Mouse (Mus musculus): ENCODE results near the gene Iqschfp. TPM values are rescaled to one million over a fixed set of nuclear protein-coding genes. Genes with fewer than 3 reads are reported as not detected.

The Iqschfp gene
- polyA plus RNA-seq, 1 experiment: not detected

- Histone ChIP-seq H3K4me3 (replicated peaks; ENCODE audit: control insufficient read depth, low read depth, low read length) (no peak overlapping the region), H3K27ac (ENCODE audit: control insufficient read depth, insufficient read depth, low read depth, low read length, poor library complexity) (no peak overlapping the region), H3K4me1 (ENCODE audit: control insufficient read depth, insufficient read depth, low read length) (peaks cover 2% of the 10 kb centered on the region; the same call in 1 of the 2 replicates)
- 75% methylated on average over 3 of the region's 3 CpGs for WGBS
- no peak for TF ChIP-seq CTCF (IDR thresholded peaks at IDR 0.05; ENCODE audit: control insufficient read depth, insufficient read depth, low read length)
Measured at GRCm38 (mm10) chr3:68504838-68505237, 612.8 kb downstream of the Iqschfp start.

DNA sequence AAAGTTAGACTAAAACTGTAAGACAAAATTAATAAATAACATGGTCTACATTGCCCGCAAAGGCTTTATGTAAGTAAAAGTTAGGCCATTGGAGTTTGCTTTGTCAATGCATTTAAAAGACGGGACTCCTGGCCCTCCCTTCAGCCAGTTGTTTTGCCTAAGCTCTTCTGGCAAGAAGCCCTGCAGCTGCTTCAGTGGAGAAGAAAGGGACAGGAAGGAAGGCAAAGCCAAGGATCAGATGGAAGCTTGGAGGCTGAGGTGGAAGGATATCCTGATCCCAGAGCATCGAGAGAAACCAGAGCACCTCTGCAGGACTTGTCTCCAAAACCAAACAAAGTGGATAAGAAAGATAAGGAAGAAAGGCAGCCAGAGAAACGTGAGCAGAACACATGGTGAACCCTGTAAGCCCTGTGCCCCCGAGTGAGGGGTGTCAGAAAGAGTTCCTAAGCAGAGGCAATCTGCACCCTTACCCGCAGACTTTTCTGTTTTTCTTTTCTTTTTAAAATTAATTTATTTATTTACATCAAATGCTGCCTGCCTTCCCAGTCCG is 614.8 kb downstream of the Iqschfp start:
- Histone ChIP-seq H3K27ac (ENCODE audit: control insufficient read depth, insufficient read depth, low read depth, low read length, poor library complexity) (no peak overlapping the region), H3K4me3 (replicated peaks; ENCODE audit: control insufficient read depth, low read depth, low read length) (no peak overlapping the region), H3K4me1 (ENCODE audit: control insufficient read depth, insufficient read depth, low read length) (peaks cover 2% of the 10 kb centered on the region; the same call in 1 of the 2 replicates)
- WGBS: 61% methylated on average over 7 of the region's 7 CpGs
- no peak for TF ChIP-seq CTCF (IDR thresholded peaks at IDR 0.05; ENCODE audit: control insufficient read depth, insufficient read depth, low read length)
- no peak for TF ChIP-seq POLR2A (IDR thresholded peaks at IDR 0.05; ENCODE audit: borderline replicate concordance, control insufficient read depth, low read depth, low read length)

DNA sequence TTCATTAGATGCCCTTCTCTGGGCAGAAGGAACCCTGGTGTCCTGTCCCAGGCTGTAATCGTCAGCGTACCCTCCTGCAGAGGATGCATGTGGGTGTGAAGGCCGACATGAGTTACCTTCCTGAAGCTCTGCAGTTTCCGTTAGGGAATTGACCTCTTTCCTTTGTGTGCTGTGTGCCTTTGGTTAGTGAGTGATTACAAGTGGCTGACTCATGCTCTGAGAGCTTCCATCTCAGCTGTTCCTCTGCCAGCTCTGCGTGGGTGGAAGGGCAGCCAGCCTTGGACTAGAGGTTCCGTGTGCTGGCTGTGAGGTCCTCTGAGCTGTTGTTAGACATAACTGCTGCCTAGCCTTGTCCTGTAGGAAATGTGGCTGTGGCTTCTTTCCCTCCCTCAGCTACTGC is 616.6 kb downstream of the Iqschfp start:
- WGBS: 8% methylated on average over 6 of the region's 6 CpGs
- Histone ChIP-seq H3K27ac (ENCODE audit: control insufficient read depth, insufficient read depth, low read depth, low read length, poor library complexity) (no peak overlapping the region), H3K4me3 (replicated peaks; ENCODE audit: control insufficient read depth, low read depth, low read length) (no peak overlapping the region), H3K4me1 (ENCODE audit: control insufficient read depth, insufficient read depth, low read length) (peaks cover 2% of the 10 kb centered on the region; the same call in 1 of the 2 replicates)
- TF ChIP-seq POLR2A (IDR thresholded peaks at IDR 0.05; ENCODE audit: borderline replicate concordance, control insufficient read depth, low read depth, low read length) (no peak), CTCF (IDR thresholded peaks at IDR 0.05; ENCODE audit: control insufficient read depth, insufficient read depth, low read length) (no peak)

DNA sequence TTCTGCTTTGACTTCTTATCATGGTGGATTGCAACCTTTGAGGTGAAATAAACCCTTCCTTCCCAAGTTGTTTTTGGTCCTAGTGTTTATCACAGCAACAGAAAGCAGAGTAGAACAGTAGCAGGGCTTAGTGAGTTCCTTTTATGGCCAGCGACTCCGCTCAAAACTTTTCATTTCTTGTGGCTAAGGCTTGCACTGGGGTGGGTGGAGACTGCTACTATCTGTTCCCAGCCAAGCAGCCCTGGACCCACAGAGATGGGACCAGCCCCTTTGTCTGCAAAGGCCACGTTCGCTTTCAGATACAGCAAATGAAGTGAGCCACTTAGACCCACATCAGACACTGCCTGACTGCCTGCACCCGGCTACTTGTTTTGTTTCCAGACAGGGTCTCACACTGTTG is 618.8 kb downstream of the Iqschfp start:
- Histone ChIP-seq H3K27ac (ENCODE audit: control insufficient read depth, insufficient read depth, low read depth, low read length, poor library complexity) (no peak overlapping the region; the same call in 1 of the 2 replicates), H3K4me1 (ENCODE audit: control insufficient read depth, insufficient read depth, low read length) (peaks cover 2% of the 10 kb centered on the region; the same call in 1 of the 2 replicates), H3K4me3 (replicated peaks; ENCODE audit: control insufficient read depth, low read depth, low read length) (no peak overlapping the region)
- 35% methylated on average over 5 of the region's 5 CpGs for WGBS
- TF ChIP-seq CTCF (IDR thresholded peaks at IDR 0.05; ENCODE audit: control insufficient read depth, insufficient read depth, low read length): no peak
- no peak for TF ChIP-seq POLR2A (IDR thresholded peaks at IDR 0.05; ENCODE audit: borderline replicate concordance, control insufficient read depth, low read depth, low read length)

GRCm38 (mm10) chr3:68511744-68512143 is 619.7 kb downstream of the Iqschfp start:
- TF ChIP-seq CTCF (IDR thresholded peaks at IDR 0.05; ENCODE audit: control insufficient read depth, insufficient read depth, low read length) (no peak), POLR2A (IDR thresholded peaks at IDR 0.05; ENCODE audit: borderline replicate concordance, control insufficient read depth, low read depth, low read length) (no peak)
- H3K4me1 ChIP-seq (ENCODE audit: control insufficient read depth, insufficient read depth, low read length): peaks cover 2% of the 10 kb centered on the region; the same call in 1 of the 2 replicates
- no peak overlapping the region for H3K27ac ChIP-seq (ENCODE audit: control insufficient read depth, insufficient read depth, low read depth, low read length, poor library complexity)
- WGBS: 68% methylated on average over 4 of the region's 4 CpGs
- no peak overlapping the region for H3K4me3 ChIP-seq (replicated peaks; ENCODE audit: control insufficient read depth, low read depth, low read length)

GRCm38 (mm10) chr3:68512327-68512726 is 620.3 kb downstream of the Iqschfp start:
- peaks cover 2% of the 10 kb centered on the region; the same call in 1 of the 2 replicates for H3K4me1 ChIP-seq (ENCODE audit: control insufficient read depth, insufficient read depth, low read length)
- WGBS: 88% methylated on average over 11 of the region's 11 CpGs
- H3K27ac ChIP-seq (ENCODE audit: control insufficient read depth, insufficient read depth, low read depth, low read length, poor library complexity): no peak overlapping the region
- H3K4me3 ChIP-seq (replicated peaks; ENCODE audit: control insufficient read depth, low read depth, low read length): no peak overlapping the region
- TF ChIP-seq CTCF (IDR thresholded peaks at IDR 0.05; ENCODE audit: control insufficient read depth, insufficient read depth, low read length) (no peak), POLR2A (IDR thresholded peaks at IDR 0.05; ENCODE audit: borderline replicate concordance, control insufficient read depth, low read depth, low read length) (no peak)

DNA sequence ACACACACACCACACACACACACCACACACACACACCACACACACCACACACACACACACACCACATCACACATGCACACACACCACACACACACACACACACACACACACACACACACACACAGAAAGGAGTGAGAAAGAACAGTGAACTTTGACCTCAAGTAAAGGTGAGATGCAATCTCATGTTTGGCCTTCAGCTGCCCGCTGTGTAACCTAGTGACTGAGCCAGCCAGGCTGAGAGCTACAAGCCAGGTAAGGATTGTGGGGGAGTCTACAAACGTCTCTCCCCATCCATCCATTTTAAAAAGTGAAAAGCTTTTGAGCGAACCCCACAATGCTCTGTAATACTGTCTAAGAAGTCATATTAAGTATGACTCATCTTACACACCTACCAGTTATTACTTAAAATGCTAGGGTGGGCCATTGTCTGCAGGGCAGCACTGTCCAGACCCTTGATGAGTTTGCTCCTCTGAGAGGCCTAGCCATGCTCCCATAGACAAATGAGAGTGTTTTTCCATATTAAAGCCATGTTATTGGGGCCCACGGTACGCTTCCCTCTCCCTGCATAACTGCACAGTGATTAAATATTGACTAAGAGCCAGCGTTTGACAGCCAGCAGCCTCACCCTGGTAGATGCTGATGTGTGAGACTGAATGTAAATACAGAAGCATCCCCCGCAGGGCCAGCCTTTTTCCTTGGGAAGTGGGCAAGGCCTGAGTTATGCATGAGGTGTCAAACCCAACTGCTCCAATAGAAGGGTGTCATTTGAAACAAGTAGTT is 621.5 kb downstream of the Iqschfp start:
- H3K27ac ChIP-seq (ENCODE audit: control insufficient read depth, insufficient read depth, low read depth, low read length, poor library complexity): no peak overlapping the region
- TF ChIP-seq CTCF (IDR thresholded peaks at IDR 0.05; ENCODE audit: control insufficient read depth, insufficient read depth, low read length): no peak
- TF ChIP-seq POLR2A (IDR thresholded peaks at IDR 0.05; ENCODE audit: borderline replicate concordance, control insufficient read depth, low read depth, low read length): no peak
- WGBS: 82% methylated on average over 7 of the region's 7 CpGs
- H3K4me3 ChIP-seq (replicated peaks; ENCODE audit: control insufficient read depth, low read depth, low read length): no peak overlapping the region
- H3K4me1 ChIP-seq (ENCODE audit: control insufficient read depth, insufficient read depth, low read length): peaks cover 2% of the 10 kb centered on the region; the same call in 1 of the 2 replicates

DNA sequence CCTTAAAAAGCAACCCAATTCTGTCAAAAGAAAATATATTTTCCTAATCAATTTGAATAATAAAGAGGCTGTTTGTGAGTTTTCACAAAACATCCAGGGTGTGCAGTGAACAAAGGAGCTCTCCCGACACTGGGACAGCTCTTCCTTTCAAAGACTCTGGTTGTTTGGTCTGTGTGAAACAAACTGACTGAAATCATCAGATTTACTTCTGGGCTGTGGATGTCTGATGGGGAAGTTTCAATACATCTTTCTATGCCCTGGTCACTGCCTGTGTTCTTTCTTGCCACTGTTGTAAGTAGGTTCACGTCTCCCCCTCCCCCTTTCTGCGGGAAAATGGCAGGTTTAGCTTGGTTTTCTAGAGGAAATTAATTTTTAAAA is 622.1 kb downstream of the Iqschfp start:
- TF ChIP-seq CTCF (IDR thresholded peaks at IDR 0.05; ENCODE audit: control insufficient read depth, insufficient read depth, low read length) (no peak), POLR2A (IDR thresholded peaks at IDR 0.05; ENCODE audit: borderline replicate concordance, control insufficient read depth, low read depth, low read length) (no peak)
- H3K27ac ChIP-seq (ENCODE audit: control insufficient read depth, insufficient read depth, low read depth, low read length, poor library complexity): no peak overlapping the region
- peaks cover 2% of the 10 kb centered on the region; the same call in 1 of the 2 replicates for H3K4me1 ChIP-seq (ENCODE audit: control insufficient read depth, insufficient read depth, low read length)
- 79% methylated on average over 3 of the region's 3 CpGs for WGBS
- no peak overlapping the region for H3K4me3 ChIP-seq (replicated peaks; ENCODE audit: control insufficient read depth, low read depth, low read length)
